Mouse (Mus musculus) midbrain, embryonic 14.5 days (tissue): Measurements from ENCODE around the gene Slc16a5. TPM values are rescaled to one million over a fixed set of nuclear protein-coding genes. Genes with fewer than 3 reads are reported as not detected.

Experiments
- ATAC-seq: fragments of 200-750 bp; cut with Nextera tagmentation; 2 replicates; pipeline ENCODE4 v1.8.0; 2017; ENCODE audit warnings: moderate number of reproducible peaks, moderate library complexity; ENCODE audit not compliant: low FRiP score, low TSS enrichment
- DNase-seq: peaks from one replicate; pipeline ENCODE4 v3.0.0-alpha.2; 2015
- H3K27ac ChIP-seq: fragments of 300-500 bp; sonication (generic); replicated peaks from 2 replicates; pipeline ENCODE4 v1.5.1; 2014; ENCODE audit warnings: mild to moderate bottlenecking, low read depth, low read length, moderate library complexity
- H3K27me3 ChIP-seq: fragments of 300-500 bp; sonication (generic); 2 replicates; pipeline ENCODE4 v1.6.1; 2014; ENCODE audit warnings: low read length, control low read depth, mixed read lengths; ENCODE audit not compliant: control insufficient read depth, insufficient read depth
- H3K36me3 ChIP-seq: fragments of 300-500 bp; sonication (generic); 2 replicates; pipeline ENCODE4 v1.6.1; 2014; ENCODE audit warnings: low read length, control low read depth; ENCODE audit not compliant: control insufficient read depth, insufficient read depth
- H3K4me1 ChIP-seq: fragments of 300-500 bp; sonication (generic); 2 replicates; pipeline ENCODE4 v1.6.1; 2014; ENCODE audit warnings: mild to moderate bottlenecking, antibody characterized with exemption, low read length, control low read depth; ENCODE audit not compliant: control insufficient read depth, insufficient read depth
- H3K4me2 ChIP-seq: fragments of 300-500 bp; sonication (generic); 2 replicates; pipeline ENCODE4 v1.6.1; 2014; ENCODE audit warnings: mild to moderate bottlenecking, low read length, moderate library complexity
- H3K4me3 ChIP-seq: fragments of 300-500 bp; sonication (generic); replicated peaks from 2 replicates; pipeline ENCODE4 v1.5.1; 2014; ENCODE audit warnings: low read depth, low read length
- H3K9ac ChIP-seq: fragments of 300-500 bp; sonication (generic); replicated peaks from 2 replicates; pipeline ENCODE4 v1.6.1; 2014; ENCODE audit warnings: mild to moderate bottlenecking, low read length, moderate library complexity
- H3K9me3 ChIP-seq: fragments of 300-500 bp; sonication (generic); 2 replicates; pipeline ENCODE4 v1.6.1; 2016; ENCODE audit warnings: low read length, control low read depth, mixed read lengths; ENCODE audit not compliant: control insufficient read depth
- WGBS: fragments of 180-500 bp; shearing (Covaris S2); extraction: QIAGEN DNeasy Blood & Tissue Kit; methylation state at CpG from one replicate; pipeline ENCODE4 v1.1.7; 2014; 5-methylcytosine and 5-hydroxymethylcytosine counted together
- polyA plus RNA-seq: library from polyadenylated mRNA; unstranded; fragments of >200 nt; fragmentation: Nextera tagmentation; extraction: Ambion mirVana; gene quantifications from 2 replicates; pipeline ENCODE4 v1.2.1, GENCODE M21; 2014

Gene Slc16a5
- polyA plus RNA-seq, 1 experiment from 2014 or later: not detected

- Histone ChIP-seq H3K4me2 (peak overlapping the region; percentile 41), H3K4me3 (0 out of 2 replicates have a peak overlapping the region, but pooled peaks have one; percentile 13), H3K36me3 (peaks cover 80% of the 10 kb centered on the region), H3K27ac (peak overlapping the region; percentile 75), H3K9ac (peak overlapping the region; percentile 23; the same call in 1 of the 2 replicates), H3K27me3 (no peaks in the 10 kb centered on the region), H3K4me1 (no peaks in the 10 kb centered on the region), H3K9me3 (no peaks in the 10 kb centered on the region)
- DNase-seq (peak; percentile 92), ATAC-seq (peak; percentile 48; the same call in 1 of the 2 replicates)
- WGBS: 36% methylated on average over 20 of the region's 20 CpGs
These were observed 34.6 kb upstream of the Slc16a5 start for GRCm38 (mm10) chr11:115427482-115428331.

- DNase-seq: no peak
- Histone ChIP-seq H3K4me1 (no peaks in the 10 kb centered on the region), H3K36me3 (peaks cover 76% of the 10 kb centered on the region), H3K4me3 (no peak overlapping the region), H3K27ac (no peak overlapping the region), H3K9me3 (no peaks in the 10 kb centered on the region), H3K4me2 (no peak overlapping the region), H3K9ac (no peak overlapping the region), H3K27me3 (no peaks in the 10 kb centered on the region)
- ATAC-seq: no peak
- 94% methylated on average over 7 of the region's 7 CpGs for WGBS
These were observed 33.0 kb upstream of the Slc16a5 start for GRCm38 (mm10) chr11:115429307-115429706.

DNA sequence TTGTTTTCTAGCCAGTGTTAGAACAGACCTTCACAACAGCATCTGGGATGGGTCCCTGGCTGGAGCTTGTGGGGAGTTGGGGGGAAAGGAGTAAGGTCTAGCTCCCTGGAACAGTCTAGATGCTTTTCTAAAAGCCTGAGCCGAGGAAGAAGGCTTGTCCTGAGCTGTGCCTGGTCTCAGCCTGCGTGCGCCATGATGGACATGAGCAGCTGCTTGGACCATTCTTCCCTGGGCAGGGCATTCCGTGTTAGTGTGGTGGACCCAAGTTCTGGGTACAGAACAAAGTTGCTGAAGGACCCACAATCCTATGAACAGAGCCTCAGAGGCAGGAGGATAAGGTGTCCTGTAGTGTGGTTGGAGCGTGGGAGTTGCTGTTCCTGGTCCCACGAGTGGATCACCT is 31.7 kb upstream of the Slc16a5 start:
- WGBS: 95% methylated on average over 6 of the region's 6 CpGs
- no peak for DNase-seq
- peaks cover 64% of the 10 kb centered on the region for H3K36me3 ChIP-seq

GRCm38 (mm10) chr11:115432814-115433213 is 29.5 kb upstream of the Slc16a5 start:
- 86% methylated on average over 4 of the region's 4 CpGs for WGBS
- Histone ChIP-seq H3K9ac (no peak overlapping the region), H3K27ac (no peak overlapping the region), H3K9me3 (no peaks in the 10 kb centered on the region), H3K36me3 (peaks cover 44% of the 10 kb centered on the region), H3K4me1 (peaks cover 11% of the 10 kb centered on the region; the same call in 1 of the 2 replicates), H3K27me3 (no peaks in the 10 kb centered on the region), H3K4me3 (no peak overlapping the region), H3K4me2 (no peak overlapping the region)
- ATAC-seq (no peak), DNase-seq (no peak)

More for the DNA sequence above, 31.7 kb upstream of the Slc16a5 start:
- no peaks in the 10 kb centered on the region for H3K27me3 ChIP-seq
- H3K9ac ChIP-seq: no peak overlapping the region
- no peaks in the 10 kb centered on the region for H3K9me3 ChIP-seq
- H3K4me3 ChIP-seq: no peak overlapping the region
- H3K4me2 ChIP-seq: no peak overlapping the region
- no peak overlapping the region for H3K27ac ChIP-seq
- H3K4me1 ChIP-seq: peaks cover 3% of the 10 kb centered on the region; the same call in 1 of the 2 replicates
- ATAC-seq: no peak

GRCm38 (mm10) chr11:115433342-115433741 is 28.9 kb upstream of the Slc16a5 start:
- WGBS: 81% methylated on average over 6 of the region's 6 CpGs
- no peak for ATAC-seq
- Histone ChIP-seq H3K4me2 (no peak overlapping the region), H3K9ac (no peak overlapping the region), H3K9me3 (no peaks in the 10 kb centered on the region), H3K36me3 (peaks cover 44% of the 10 kb centered on the region), H3K4me1 (peaks cover 11% of the 10 kb centered on the region; the same call in 1 of the 2 replicates), H3K4me3 (no peak overlapping the region), H3K27ac (no peak overlapping the region), H3K27me3 (no peaks in the 10 kb centered on the region)
- no peak for DNase-seq

DNA sequence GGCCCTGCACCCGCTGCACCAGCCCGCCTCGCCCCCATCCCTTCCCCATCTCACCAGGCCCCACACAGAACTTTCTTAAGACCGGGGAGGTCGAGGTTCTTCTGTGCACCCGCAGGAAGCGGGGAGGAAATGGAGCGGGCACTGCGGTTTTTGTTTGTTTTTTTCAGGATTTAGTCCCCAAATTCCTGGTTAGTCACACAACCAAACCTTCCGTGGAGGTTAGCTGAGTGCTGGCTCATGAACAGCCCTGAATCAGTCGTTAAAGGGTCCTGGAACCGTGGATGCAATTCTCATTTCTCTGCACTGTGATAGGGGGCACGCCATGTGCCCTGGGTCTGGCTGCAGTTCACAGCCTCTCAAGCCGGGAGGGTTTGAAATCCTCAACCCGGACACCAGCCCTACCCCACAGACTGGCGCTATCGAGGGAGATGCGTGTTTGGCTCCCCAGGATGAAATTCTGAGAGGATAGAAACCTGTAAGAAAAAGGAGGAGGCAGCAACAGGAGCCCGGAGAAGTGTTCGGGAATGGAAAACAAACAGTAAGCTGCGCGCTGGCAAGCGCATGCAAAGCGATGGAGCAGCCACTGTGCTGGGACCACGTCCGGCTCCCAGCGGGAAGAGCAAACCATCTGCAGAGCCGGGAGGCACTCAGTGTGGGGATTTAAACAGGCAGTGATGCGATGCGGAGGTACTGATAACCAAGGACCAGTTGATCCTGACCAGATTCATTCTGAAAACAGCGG is 26.5 kb upstream of the Slc16a5 start:
- H3K4me1 ChIP-seq: peaks cover 11% of the 10 kb centered on the region; the same call in 1 of the 2 replicates
- no peaks in the 10 kb centered on the region for H3K9me3 ChIP-seq
- DNase-seq (peak; percentile 76), ATAC-seq (no peak)
- peak overlapping the region; percentile 28; the same call in 1 of the 2 replicates for H3K9ac ChIP-seq
- no peak overlapping the region for H3K27ac ChIP-seq
- no peaks in the 10 kb centered on the region for H3K27me3 ChIP-seq
- WGBS: 5% methylated on average over 31 of the region's 31 CpGs
- peak overlapping the region; percentile 57 for H3K4me2 ChIP-seq
- H3K4me3 ChIP-seq: peak overlapping the region; percentile 26
- H3K36me3 ChIP-seq: peaks cover 24% of the 10 kb centered on the region

GRCm38 (mm10) chr11:115437571-115438122 is 24.6 kb upstream of the Slc16a5 start:
- WGBS: 78% methylated on average over 5 of the region's 5 CpGs
- Histone ChIP-seq H3K27ac (no peak overlapping the region), H3K4me1 (peaks cover 11% of the 10 kb centered on the region; the same call in 1 of the 2 replicates), H3K4me2 (no peak overlapping the region), H3K9ac (no peak overlapping the region), H3K9me3 (no peaks in the 10 kb centered on the region), H3K36me3 (peaks cover 5% of the 10 kb centered on the region), H3K4me3 (no peak overlapping the region), H3K27me3 (no peaks in the 10 kb centered on the region)
- ATAC-seq (no peak), DNase-seq (no peak)

GRCm38 (mm10) chr11:115439326-115439725 is 22.9 kb upstream of the Slc16a5 start:
- peaks cover 11% of the 10 kb centered on the region; the same call in 1 of the 2 replicates for H3K4me1 ChIP-seq
- no peaks in the 10 kb centered on the region for H3K36me3 ChIP-seq
- H3K4me3 ChIP-seq: no peak overlapping the region
- no peak for DNase-seq
- no peak overlapping the region for H3K27ac ChIP-seq
- ATAC-seq: no peak
- WGBS: 90% methylated on average over 3 of the region's 3 CpGs
- H3K9ac ChIP-seq: no peak overlapping the region
- H3K4me2 ChIP-seq: no peak overlapping the region
- no peaks in the 10 kb centered on the region for H3K27me3 ChIP-seq
- H3K9me3 ChIP-seq: no peaks in the 10 kb centered on the region
